In genomic region chr14:54059776-54060175, GRCm38 (mm10) we compare ENCODE assay signal across 9 mouse cellular contexts.
A peak's percentile ranks its signal among the peaks of the same experiment; 100 is the strongest.
DNase-seq lines count a peak whose midpoint lies in the region; ATAC-seq and TF ChIP-seq lines count a peak whose summit lies in the region.
"Had no signal": no experiment of that assay in that cellular context is flagged by ENCODE, and none has a peak within 500 bp of the region (broad histone marks: within the 10 kb centered on the region; RNA-seq: fewer than 3 reads in every experiment).

No protein-coding gene starts in this region.

- H3K4me2 ChIP-seq in hindbrain, embryonic 11.5 days (replicated peaks; ENCODE audit: low read depth, low read length) = no peak overlapping the region

- WGBS in forebrain, embryonic 10.5 days = 21% methylated on average over 4 of the region's 4 CpGs
- WGBS in hindbrain, embryonic 11.5 days = 27% methylated on average over 4 of the region's 4 CpGs

- no peak overlapping the region for H3K27ac ChIP-seq in MEL (ENCODE audit: control insufficient read depth, low read depth, low read length)
- H3K27ac ChIP-seq in forebrain, embryonic 10.5 days = no peak overlapping the region
- H3K27ac ChIP-seq in hindbrain, embryonic 11.5 days (ENCODE audit: low read depth, low read length) = no peak overlapping the region
- H3K27ac ChIP-seq: macrophage had no signal

- peak; percentile 83 for DNase-seq in MEL (ENCODE audit: low read depth, low spot score)
- DNase-seq in brain, embryonic 18.5 days (ENCODE audit: low read depth, low spot score) = peak; percentile 87
- DNase-seq in forebrain, embryonic 10.5 days (ENCODE audit: extremely low spot score, low spot score) = peak; percentile 70
- peak; percentile 90 for DNase-seq in hindbrain, embryonic 11.5 days (ENCODE audit: low spot score)
- peak; percentile 85 for DNase-seq in layer of hippocampus, adult 9-10 months (ENCODE audit: low spot score)
- DNase-seq in lung, postnatal 4 days = peak; percentile 27 to 78
- DNase-seq in retina, postnatal 7 days (ENCODE audit: low read depth, low spot score) = peak; percentile 82
- DNase-seq in urinary bladder, postnatal 25 days (ENCODE audit: low spot score) = peak; percentile 65

- no peak overlapping the region for H3K9ac ChIP-seq in MEL (ENCODE audit: control insufficient read depth, low read depth, low read length, poor library complexity, severe bottlenecking)
- H3K9ac ChIP-seq in hindbrain, embryonic 11.5 days (ENCODE audit: low read depth, low read length) = no peak overlapping the region

- no peak for TF ChIP-seq EP300 in MEL (IDR thresholded peaks at IDR 0.05; ENCODE audit: low read depth in 1 of 2, low read length in 2 of 2)

- H3K36me3 ChIP-seq in MEL (ENCODE audit: control insufficient read depth in 1 of 2, insufficient read depth in 2 of 2, low read length in 2 of 2) = no peaks in the 10 kb centered on the region
- H3K36me3 ChIP-seq in forebrain, embryonic 10.5 days (replicated peaks) = no peaks in the 10 kb centered on the region
- no peaks in the 10 kb centered on the region for H3K36me3 ChIP-seq in hindbrain, embryonic 11.5 days (ENCODE audit: control insufficient read depth, insufficient read depth, low read length)

- no peaks in the 10 kb centered on the region for H3K79me2 ChIP-seq in MEL (ENCODE audit: control insufficient read depth, insufficient read depth, low read length, poor library complexity)

- peak; percentile 96 for TF ChIP-seq RAD21 in MEL (IDR thresholded peaks at IDR 0.05; ENCODE audit: low read depth, low read length)

- peak; percentile 59 to 94 (median 77) for TF ChIP-seq CTCF in MEL (IDR thresholded peaks at IDR 0.05 in 2 of 3, conservative IDR thresholded peaks at IDR 0.05 in 1 of 3; ENCODE audit: control insufficient read depth in 1 of 3, insufficient read depth in 1 of 3, low read depth in 2 of 3, low read length in 3 of 3, poor library complexity in 1 of 3, severe bottlenecking in 1 of 3)

- no peak for TF ChIP-seq POLR2A in MEL (IDR thresholded peaks at IDR 0.05; ENCODE audit: control insufficient read depth in 1 of 2, insufficient read depth in 1 of 2, low read depth in 1 of 2, low read length in 2 of 2, poor library complexity in 1 of 2)

- H3K4me3 ChIP-seq in MEL (ENCODE audit: control insufficient read depth in 1 of 2, insufficient read depth in 1 of 2, low read depth in 2 of 2, low read length in 2 of 2) = no peak overlapping the region
- H3K4me3 ChIP-seq in forebrain, embryonic 10.5 days = no peak overlapping the region
- H3K4me3 ChIP-seq in hindbrain, embryonic 11.5 days (ENCODE audit: low read depth, low read length) = no peak overlapping the region

- peak; percentile 70 for ATAC-seq in hindbrain, embryonic 11.5 days (ENCODE audit: low FRiP score)

- no peaks in the 10 kb centered on the region for H3K4me1 ChIP-seq in MEL (ENCODE audit: control insufficient read depth in 1 of 2, insufficient read depth in 2 of 2, low read length in 2 of 2)
- H3K4me1 ChIP-seq in forebrain, embryonic 10.5 days = peaks cover 25% of the 10 kb centered on the region
- H3K4me1 ChIP-seq in hindbrain, embryonic 11.5 days (replicated peaks; ENCODE audit: control insufficient read depth, insufficient read depth, low read length) = no peaks in the 10 kb centered on the region

- H3K27me3 ChIP-seq in MEL (ENCODE audit: control insufficient read depth in 1 of 2, insufficient read depth in 2 of 2, low read length in 2 of 2) = peaks cover 2 to 12% of the 10 kb centered on the region in 2 experiments
- peaks cover 11% of the 10 kb centered on the region for H3K27me3 ChIP-seq in forebrain, embryonic 10.5 days (ENCODE audit: poor library complexity, severe bottlenecking)
- H3K27me3 ChIP-seq in hindbrain, embryonic 11.5 days (ENCODE audit: control insufficient read depth, insufficient read depth, low read length) = no peaks in the 10 kb centered on the region

- no peaks in the 10 kb centered on the region for H3K9me3 ChIP-seq in MEL (replicated peaks; ENCODE audit: insufficient read depth, low read length)
- H3K9me3 ChIP-seq in forebrain, embryonic 10.5 days = no peaks in the 10 kb centered on the region
- no peaks in the 10 kb centered on the region for H3K9me3 ChIP-seq in hindbrain, embryonic 11.5 days (ENCODE audit: control insufficient read depth, low read length)

TF ChIP-seq in MEL, 35 proteins besides CTCF, POLR2A, EP300 and RAD21:
- no peak for TF ChIP-seq TBP (IDR thresholded peaks at IDR 0.05; ENCODE audit: low read depth, low read length)
- TF ChIP-seq GATA1 (IDR thresholded peaks at IDR 0.05; ENCODE audit: low read depth, low read length) = 0 out of 2 replicates have a peak, but pooled peaks have one; percentile 20
- no peak for TF ChIP-seq ELF1 (IDR thresholded peaks at IDR 0.05; ENCODE audit: low read depth, low read length)
- TF ChIP-seq RCOR1 (IDR thresholded peaks at IDR 0.05; ENCODE audit: low read depth, low read length) = no peak
- no peak for TF ChIP-seq MYC (IDR thresholded peaks at IDR 0.05; ENCODE audit: low read depth, low read length)
- TF ChIP-seq SMC3 (IDR thresholded peaks at IDR 0.05; ENCODE audit: low read depth, low read length) = peak; percentile 94
- TF ChIP-seq ZC3H11A (IDR thresholded peaks at IDR 0.05; ENCODE audit: low read depth, low read length) = peak; percentile 86
- TF ChIP-seq UBTF (IDR thresholded peaks at IDR 0.05; ENCODE audit: borderline replicate concordance, insufficient read depth, low read depth, low read length) = no peak
- no peak for TF ChIP-seq NRF1 (IDR thresholded peaks at IDR 0.05; ENCODE audit: insufficient read depth, low read depth, low read length, poor library complexity, severe bottlenecking)
- no peak for TF ChIP-seq CHD2 (IDR thresholded peaks at IDR 0.05; ENCODE audit: low read length)
- TF ChIP-seq MAFK (IDR thresholded peaks at IDR 0.05; ENCODE audit: borderline replicate concordance, low read depth, low read length) = no peak
- no peak for TF ChIP-seq E2F4 (IDR thresholded peaks at IDR 0.05; ENCODE audit: borderline replicate concordance, low read depth, low read length)
TF ChIP-seq in MEL: peak in this region for 3.
